In the genomic region with DNA sequence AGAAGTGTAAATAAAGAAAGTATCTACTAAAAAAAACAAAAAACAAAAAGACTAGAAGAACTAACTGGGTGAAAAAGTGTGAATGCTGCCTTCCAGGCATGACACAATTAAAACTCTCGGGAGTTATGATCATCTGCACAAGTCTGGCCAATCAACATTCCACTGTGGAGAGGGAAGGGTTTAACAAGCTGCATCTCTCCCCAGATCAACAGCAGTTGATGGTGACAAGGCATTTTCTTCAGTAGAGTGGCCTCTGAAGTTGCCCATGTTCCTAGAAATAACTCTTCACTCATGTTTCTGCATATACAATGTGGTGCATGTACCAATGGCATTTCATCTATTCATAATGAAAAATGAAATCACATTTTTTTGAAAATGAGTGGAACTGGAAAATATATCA, we compare ENCODE assay signal across 36 mouse cellular contexts. TPM values are rescaled to one million over a fixed set of nuclear protein-coding genes. Genes with fewer than 3 reads are reported as not detected.
"Had no signal": no experiment of that assay in that cellular context is flagged by ENCODE, and none has a peak within 500 bp of the region (broad histone marks: within the 10 kb centered on the region; RNA-seq: fewer than 3 reads in every experiment).

No protein-coding gene starts in this region.

- H3K36me3 ChIP-seq: limb, embryonic 12.5 days; limb, embryonic 15.5 days; liver, embryonic 13.5 days; liver, embryonic 15.5 days; lung, embryonic 15.5 days; midbrain, embryonic 12.5 days; midbrain, embryonic 15.5 days; neural tube, embryonic 12.5 days had no signal

- H3K4me3 ChIP-seq: limb, embryonic 10.5 days; limb, embryonic 12.5 days; limb, embryonic 13.5 days; limb, embryonic 15.5 days; liver, embryonic 12.5 days; liver, embryonic 13.5 days; liver, embryonic 15.5 days; lung, embryonic 15.5 days; megakaryocyte, embryonic 14.5 days; midbrain, embryonic 10.5 days; midbrain, embryonic 12.5 days; midbrain, embryonic 13.5 days; midbrain, embryonic 15.5 days; myocyte; neural tube, embryonic 12.5 days had no signal

- H3K4me2 ChIP-seq: limb, embryonic 12.5 days; limb, embryonic 13.5 days; limb, embryonic 15.5 days; liver, embryonic 11.5 days; liver, embryonic 12.5 days; liver, embryonic 13.5 days; liver, embryonic 15.5 days; lung, embryonic 14.5 days; lung, embryonic 15.5 days; midbrain, embryonic 11.5 days; midbrain, embryonic 12.5 days; midbrain, embryonic 13.5 days; midbrain, embryonic 15.5 days; neural tube, embryonic 12.5 days had no signal

- H3K27me3 ChIP-seq: limb, embryonic 12.5 days; limb, embryonic 13.5 days; limb, embryonic 15.5 days; liver, embryonic 12.5 days; liver, embryonic 13.5 days; liver, embryonic 15.5 days; lung, embryonic 15.5 days; megakaryocyte, embryonic 14.5 days; midbrain, embryonic 12.5 days; midbrain, embryonic 13.5 days; midbrain, embryonic 15.5 days; neural tube, embryonic 12.5 days had no signal

- DNase-seq: left cerebral cortex, postnatal 4 days; liver; liver, embryonic 13.5 days; liver, postnatal 0 days; lung, adult 18-20 months; lung, adult 2 months; lung, embryonic 14.5 days; lung, postnatal 10 days; lung, postnatal 14 days; lung, postnatal 36 days; lung, postnatal 4 days; midbrain, embryonic 14.5 days had no signal

- H3K27ac ChIP-seq: limb, embryonic 10.5 days; limb, embryonic 12.5 days; limb, embryonic 13.5 days; limb, embryonic 15.5 days; liver, embryonic 12.5 days; liver, embryonic 13.5 days; liver, embryonic 14.5 days; liver, embryonic 15.5 days; lung, embryonic 15.5 days; macrophage; midbrain, embryonic 10.5 days; midbrain, embryonic 12.5 days; midbrain, embryonic 13.5 days; midbrain, embryonic 15.5 days; neural tube, embryonic 12.5 days had no signal

- ATAC-seq: liver, embryonic 12.5 days; liver, postnatal 0 days; lung, postnatal 0 days; midbrain, embryonic 13.5 days; midbrain, embryonic 15.5 days; midbrain, embryonic 16.5 days had no signal

- H3K9ac ChIP-seq: limb, embryonic 12.5 days; limb, embryonic 13.5 days; limb, embryonic 15.5 days; liver, embryonic 12.5 days; liver, embryonic 13.5 days; liver, embryonic 14.5 days; liver, embryonic 15.5 days; liver, postnatal 0 days; lung, embryonic 14.5 days; lung, embryonic 15.5 days; midbrain, embryonic 12.5 days; midbrain, embryonic 13.5 days; midbrain, embryonic 15.5 days; neural tube, embryonic 12.5 days had no signal

- H3K4me1 ChIP-seq: limb, embryonic 10.5 days; limb, embryonic 12.5 days; limb, embryonic 15.5 days; midbrain, embryonic 10.5 days; neural tube, embryonic 12.5 days had no signal

- H3K9me3 ChIP-seq: limb, embryonic 10.5 days; limb, embryonic 13.5 days; limb, embryonic 15.5 days; liver, embryonic 12.5 days; liver, embryonic 13.5 days; liver, embryonic 15.5 days; lung, embryonic 15.5 days; megakaryocyte, embryonic 14.5 days; midbrain, embryonic 13.5 days; midbrain, embryonic 15.5 days had no signal

RNA-seq across cellular contexts. Expression of a gene that starts 58.8 kb away (rescaled TPM):
- total RNA-seq: liver, adult 2 months; megakaryocyte, adult 5-6 weeks; megakaryocyte-erythroid progenitor cell, adult 5-6 weeks; monocyte, adult 5-6 weeks had no signal
- polyA plus RNA-seq: macrophage had no signal
